Mouse (Mus musculus) urinary bladder, postnatal 4 days (tissue): ENCODE results near the gene Creb1.
A peak's percentile ranks its signal among the peaks of the same experiment; 100 is the strongest.

Experiments
- DNase-seq, 2 experiments: peaks; one replicate each; pipeline ENCODE4 v3.0.0; 2021 to 2022; ENCODE audit warnings: low spot score in 2 of 2

Creb1 gene

GRCm38 (mm10) chr1:64532589-64533470 lies at the start of gene Creb1:
Gene Creb1, plus strand, starts transcription at chr1:64532645.
- DNase-seq, result peak; percentile 98 to 99

DNA sequence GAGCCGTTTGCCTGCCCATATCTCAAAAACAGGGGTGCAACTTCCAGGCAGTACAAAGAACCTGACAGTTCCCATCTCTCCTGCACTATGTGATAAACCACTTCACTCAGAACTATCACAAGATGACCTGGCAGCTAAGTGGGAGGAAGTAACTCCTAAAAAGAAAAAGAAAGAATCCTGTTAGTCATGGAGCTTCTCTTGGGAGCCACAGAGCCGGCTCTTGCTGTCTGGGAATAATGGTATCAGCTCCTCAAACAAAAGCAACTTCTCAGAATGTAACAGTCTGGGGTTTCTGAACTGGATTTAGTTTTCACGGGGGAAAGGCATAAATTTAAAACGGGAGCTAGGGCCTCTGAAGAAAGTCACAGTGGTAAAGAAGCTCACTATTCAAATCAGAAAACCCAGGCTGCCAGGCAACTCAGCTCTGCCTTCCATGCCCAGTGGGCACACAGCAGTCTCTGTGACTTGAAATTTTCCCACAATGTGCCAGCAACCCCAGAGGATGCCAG lies 43.9 kb upstream of the Creb1 start:
- DNase-seq, result no peak

GRCm38 (mm10) chr1:64496803-64497202 lies 35.6 kb upstream of the Creb1 start:
- no peak for DNase-seq

DNA sequence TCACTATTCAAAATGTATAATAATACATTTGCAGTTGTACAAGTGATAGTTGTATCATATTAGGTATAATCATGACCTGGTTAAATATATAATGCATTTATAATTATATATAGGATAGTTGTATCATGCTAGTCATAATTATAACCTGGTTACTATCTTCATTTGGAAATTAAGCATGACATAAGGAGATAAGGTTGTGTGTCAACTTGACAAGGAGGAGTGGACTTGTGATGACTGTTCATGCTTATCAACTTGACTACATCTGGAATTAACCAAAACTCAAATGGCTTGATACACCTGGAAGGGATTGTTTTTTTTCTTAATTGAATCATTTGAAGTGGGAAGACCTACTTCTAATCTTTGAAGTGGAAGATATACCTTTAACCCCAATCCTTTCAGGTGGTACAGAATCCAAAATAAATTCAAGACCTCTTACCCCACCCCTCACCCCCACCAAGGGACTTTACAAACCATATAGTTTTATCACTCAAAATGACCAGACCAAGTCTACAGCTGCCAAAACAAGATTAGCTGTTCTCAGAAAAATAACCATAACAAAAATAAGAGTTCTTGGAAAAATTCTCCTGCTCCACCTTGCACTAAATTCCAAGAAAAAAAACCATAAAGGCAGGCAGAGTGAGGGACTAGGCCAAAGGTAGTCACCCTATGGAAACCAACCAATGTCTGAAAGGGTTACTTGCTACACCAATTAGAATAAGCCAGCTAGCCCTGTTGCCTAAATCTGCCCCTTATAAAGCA lies 30.9 kb upstream of the Creb1 start:
- DNase-seq, result no peak

GRCm38 (mm10) chr1:64508479-64509096 lies 23.9 kb upstream of the Creb1 start:
- no peak for DNase-seq

DNA sequence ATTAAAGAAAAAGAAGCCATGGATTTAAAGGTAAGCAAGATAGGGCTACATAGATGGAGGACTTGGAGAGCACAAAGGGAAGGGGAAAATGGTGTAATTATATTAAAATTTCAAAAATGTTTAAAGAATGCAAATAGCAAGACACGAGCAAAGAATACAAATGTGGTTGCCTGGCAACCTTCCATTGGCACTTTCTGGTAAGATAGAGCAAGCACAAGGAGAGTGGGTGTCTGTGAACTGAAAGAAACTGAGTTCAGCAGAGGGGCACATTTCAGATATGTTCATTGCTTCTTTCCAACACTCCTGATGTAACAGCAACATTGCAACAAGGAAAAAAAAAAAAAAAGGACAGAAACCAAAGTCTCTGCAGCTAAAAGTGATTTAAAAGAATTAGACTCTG lies 22.8 kb upstream of the Creb1 start:
- DNase-seq, result no peak

GRCm38 (mm10) chr1:64514184-64514583 lies 18.3 kb upstream of the Creb1 start:
- no peak for DNase-seq

GRCm38 (mm10) chr1:64516593-64516992 lies 15.9 kb upstream of the Creb1 start:
- no peak for DNase-seq

GRCm38 (mm10) chr1:64518480-64518879 lies 14.0 kb upstream of the Creb1 start:
- no peak for DNase-seq

DNA sequence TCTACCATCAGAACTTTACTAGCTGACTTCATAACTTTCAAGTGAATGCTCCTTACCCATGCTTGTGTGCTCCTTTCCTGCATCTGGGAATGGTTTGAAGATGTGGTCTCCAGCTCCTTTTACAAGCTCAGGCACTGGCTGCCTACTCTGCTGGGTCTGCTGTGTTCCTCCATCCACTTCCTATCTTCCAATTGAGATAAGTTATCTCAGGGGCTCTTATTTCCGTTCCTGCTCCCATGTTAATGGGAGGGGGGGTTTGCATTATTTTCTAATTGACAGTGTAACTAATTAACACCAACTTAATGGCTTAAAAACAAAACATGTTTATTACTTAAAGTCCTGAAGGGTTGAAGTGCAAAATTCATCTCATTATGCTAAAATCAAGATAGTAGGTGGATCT lies 13.1 kb upstream of the Creb1 start:
- DNase-seq, result no peak

DNA sequence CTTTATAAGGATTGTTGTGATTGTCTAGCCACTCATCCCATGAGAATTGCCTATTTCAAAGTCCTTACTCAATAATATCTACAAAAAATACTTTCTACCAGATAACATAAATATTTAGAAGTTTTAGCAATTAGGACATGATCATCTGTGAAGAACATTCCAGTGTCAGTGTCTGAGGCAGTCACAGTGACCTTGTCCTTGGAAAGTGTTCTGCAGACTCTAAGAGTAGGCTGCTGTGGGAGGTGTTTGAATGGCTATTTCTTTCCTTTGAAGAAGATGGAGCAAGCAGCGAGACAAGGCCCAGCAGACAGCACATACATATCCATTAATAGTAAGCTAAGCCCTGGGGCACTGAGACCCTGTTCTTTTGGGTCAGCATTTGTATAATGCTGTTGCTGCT lies 12.5 kb upstream of the Creb1 start:
- DNase-seq, result no peak

- DNase-seq, result no peak
These were observed 10.7 kb upstream of the Creb1 start for GRCm38 (mm10) chr1:64521734-64522133.

- no peak for DNase-seq
These were observed 9.8 kb upstream of the Creb1 start for GRCm38 (mm10) chr1:64522637-64523036.

GRCm38 (mm10) chr1:64523117-64523516 lies 9.3 kb upstream of the Creb1 start:
- DNase-seq, result no peak

- no peak for DNase-seq
These were observed 7.8 kb upstream of the Creb1 start for GRCm38 (mm10) chr1:64524661-64525060.

GRCm38 (mm10) chr1:64527626-64528025 lies 4.8 kb upstream of the Creb1 start:
- no peak for DNase-seq

- DNase-seq, result no peak
These were observed 2.6 kb upstream of the Creb1 start for GRCm38 (mm10) chr1:64529781-64530315.

GRCm38 (mm10) chr1:64531548-64531947 lies 897 bp upstream of the Creb1 start:
- no peak for DNase-seq

DNA sequence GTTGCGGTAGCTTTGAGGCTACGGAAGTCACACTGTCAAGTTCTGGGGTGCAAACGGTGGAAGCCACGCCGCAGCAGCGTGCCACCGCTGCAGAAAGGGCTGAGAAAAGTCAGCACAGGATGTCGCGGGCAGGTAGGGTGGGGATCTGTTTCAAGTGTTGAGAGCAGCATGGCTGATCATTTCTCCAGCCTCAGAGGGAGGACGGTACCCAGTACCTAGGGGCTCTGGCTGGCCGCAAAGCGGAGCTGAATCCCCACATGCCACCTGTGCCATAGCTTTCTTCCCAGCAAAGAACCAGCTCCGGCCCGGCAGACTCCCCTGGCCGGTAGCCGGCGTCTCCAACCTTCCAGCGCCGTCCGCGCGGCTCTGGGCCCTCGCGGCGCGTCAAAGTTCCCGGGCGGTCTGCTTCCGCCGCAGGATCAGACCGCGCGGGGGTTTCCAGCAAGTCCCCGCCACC lies 350 bp upstream of the Creb1 start:
- DNase-seq, result no peak

DNA sequence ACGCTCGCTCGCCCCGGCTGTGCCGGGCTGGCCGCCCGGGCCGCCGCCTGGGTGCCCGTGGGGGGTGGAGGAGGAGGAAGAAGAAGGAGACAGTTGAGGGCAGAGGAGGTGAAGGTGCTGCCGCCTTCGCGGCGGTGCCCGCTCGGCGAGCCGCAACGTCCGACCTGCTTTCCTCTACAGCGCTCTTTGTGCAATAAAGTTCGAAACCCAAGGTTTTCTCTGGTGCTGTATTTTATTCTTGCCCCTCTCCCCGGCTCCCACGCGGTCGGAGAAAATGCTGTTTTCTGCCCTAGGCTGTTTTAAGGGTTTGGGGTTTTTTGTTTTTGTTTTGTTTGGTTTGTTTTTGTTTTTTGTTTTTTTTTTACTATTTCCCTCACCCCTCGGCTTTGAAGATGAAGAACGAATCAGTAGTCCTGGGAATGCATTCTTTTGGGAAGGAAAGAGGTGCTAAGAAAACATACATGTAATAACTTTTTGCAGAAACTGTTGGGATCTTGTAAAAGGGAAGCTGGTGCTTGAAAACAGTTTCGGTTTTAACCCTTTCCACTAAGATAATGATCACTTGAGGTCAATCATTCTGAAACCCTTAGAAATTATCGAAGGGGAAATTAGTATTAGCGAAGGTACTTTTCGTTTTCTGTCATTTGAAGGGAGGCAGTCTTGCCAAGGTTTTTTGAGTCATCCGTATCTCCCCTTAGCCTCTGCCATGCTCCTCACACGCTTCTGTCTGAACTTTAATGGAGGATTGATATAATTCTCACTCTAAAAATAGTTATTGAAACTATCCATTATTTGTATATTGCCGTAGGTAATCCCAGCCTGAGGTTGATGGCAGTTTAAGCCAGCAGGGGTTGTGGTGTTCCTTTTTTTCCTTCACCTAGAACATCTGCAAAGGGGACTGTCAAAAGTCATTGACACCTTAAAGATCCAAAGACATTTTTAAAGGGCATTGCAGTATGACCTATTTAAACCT lies 1.3 kb downstream of the Creb1 start:
- peak in 1 of 2 experiments; percentile 33 for DNase-seq
